Mouse (Mus musculus) lung, embryonic 15.5 days (tissue): ENCODE measurements at regions not wholly inside any gene's neighbourhood (a gene's known extent, or its start where the extent isn't known, plus 50 kb on each side); places are given as distances from the start of the nearest gene placed in this dataset.

Experiments used
- ATAC-seq: fragments of 200-750 bp; cut with Nextera tagmentation; 2 replicates; pipeline ENCODE4 v1.8.0; 2017; ENCODE audit warnings: moderate number of reproducible peaks, borderline replicate concordance; ENCODE audit not compliant: low FRiP score, low TSS enrichment; ENCODE audit errors: extremely low read depth
- H3K27ac ChIP-seq: fragments of 300-500 bp; sonication (generic); 2 replicates; pipeline ENCODE4 v1.5.1; 2015; ENCODE audit warnings: moderate library complexity, mild to moderate bottlenecking, inconsistent platforms
- H3K27me3 ChIP-seq: fragments of 300-500 bp; sonication (generic); 2 replicates; pipeline ENCODE4 v1.6.1; 2015; ENCODE audit warnings: inconsistent platforms
- H3K36me3 ChIP-seq: fragments of 300-500 bp; sonication (generic); 2 replicates; pipeline ENCODE4 v1.6.1; 2015; ENCODE audit warnings: inconsistent platforms
- H3K4me1 ChIP-seq: fragments of 300-500 bp; sonication (generic); 2 replicates; pipeline ENCODE4 v1.6.1; 2015; ENCODE audit warnings: inconsistent platforms
- H3K4me2 ChIP-seq: fragments of 300-500 bp; sonication (generic); 2 replicates; pipeline ENCODE4 v1.6.1; 2015; ENCODE audit warnings: inconsistent platforms, mild to moderate bottlenecking, moderate library complexity
- H3K4me3 ChIP-seq: fragments of 300-500 bp; sonication (generic); 2 replicates; pipeline ENCODE4 v1.5.1; 2015; ENCODE audit warnings: mild to moderate bottlenecking, inconsistent platforms
- H3K9ac ChIP-seq: fragments of 300-500 bp; sonication (generic); 2 replicates; pipeline ENCODE4 v1.6.1; 2015; ENCODE audit warnings: inconsistent platforms
- H3K9me3 ChIP-seq: fragments of 300-500 bp; sonication (generic); 2 replicates; pipeline ENCODE4 v1.6.1; 2016; ENCODE audit warnings: inconsistent platforms
- WGBS: fragments of 180-500 bp; shearing (Covaris S2); methylation state at CpG from one replicate; pipeline ENCODE4 v1.1.7; 2015; 5-methylcytosine and 5-hydroxymethylcytosine counted together

- Histone ChIP-seq H3K4me1 (no peaks in the 10 kb centered on the region), H3K4me2 (no peak overlapping the region), H3K27ac (no peak overlapping the region), H3K4me3 (no peak overlapping the region), H3K9ac (no peak overlapping the region), H3K27me3 (no peaks in the 10 kb centered on the region), H3K36me3 (no peaks in the 10 kb centered on the region), H3K9me3 (no peaks in the 10 kb centered on the region)
- 65% methylated on average over 12 of the region's 12 CpGs for WGBS
- no peak for ATAC-seq
Measured at GRCm38 (mm10) chr12:110389439-110389838, 57.5 kb upstream of the Ppp2r5c start.

- H3K36me3 ChIP-seq: no peaks in the 10 kb centered on the region
- H3K27me3 ChIP-seq: no peaks in the 10 kb centered on the region
- no peaks in the 10 kb centered on the region for H3K9me3 ChIP-seq
- H3K9ac ChIP-seq: no peak overlapping the region
- 68% methylated on average over 8 of the region's 8 CpGs for WGBS
- H3K4me1 ChIP-seq: no peaks in the 10 kb centered on the region
- no peak overlapping the region for H3K4me3 ChIP-seq
- no peak overlapping the region for H3K4me2 ChIP-seq
- ATAC-seq: no peak
- no peak overlapping the region for H3K27ac ChIP-seq
Measured at GRCm38 (mm10) chr12:110391464-110391863, 55.5 kb upstream of the Ppp2r5c start.

GRCm38 (mm10) chr12:110393555-110393954, 53.4 kb upstream of the Ppp2r5c start:
- no peak for ATAC-seq
- WGBS: 77% methylated on average over 7 of the region's 7 CpGs
- Histone ChIP-seq H3K9me3 (no peaks in the 10 kb centered on the region), H3K4me2 (no peak overlapping the region), H3K4me3 (no peak overlapping the region), H3K36me3 (no peaks in the 10 kb centered on the region), H3K4me1 (no peaks in the 10 kb centered on the region), H3K27me3 (no peaks in the 10 kb centered on the region), H3K27ac (no peak overlapping the region), H3K9ac (no peak overlapping the region)
